Mouse (Mus musculus) embryo, embryonic 9.5 days (tissue): Measurements from ENCODE around the gene Krt18.
"Not testable (repeated sequence)": the region's sequence is repeated elsewhere in the genome, so short reads cannot be mapped to it uniquely, and the experiment has no call there.

ENCODE experiments used
- DNase-seq: peaks from one replicate; pipeline ENCODE4 v3.0.0-alpha.2; 2017; ENCODE audit errors: extremely low spot score

Gene Krt18

GRCm38 (mm10) chr15:102028040-102028439 lies at the start of gene Krt18:
Krt18 (plus strand) TSS chr15:102028180.
- DNase-seq = peak; percentile 52

GRCm38 (mm10) chr15:101980849-101981248 lies 47.1 kb upstream of the Krt18 start:
- DNase-seq = no peak

GRCm38 (mm10) chr15:101983315-101983948 lies 44.5 kb upstream of the Krt18 start:
- DNase-seq = no peak

- peak; percentile 96 for DNase-seq
Measured at GRCm38 (mm10) chr15:101983949-101984601, 43.9 kb upstream of the Krt18 start.

- DNase-seq = no peak
Measured at GRCm38 (mm10) chr15:101984746-101985145, 43.2 kb upstream of the Krt18 start.

GRCm38 (mm10) chr15:101988119-101988518 lies 39.9 kb upstream of the Krt18 start:
- peak; percentile 90 for DNase-seq

- DNase-seq = no peak
Measured at GRCm38 (mm10) chr15:101988714-101989113, 39.3 kb upstream of the Krt18 start.

GRCm38 (mm10) chr15:101990946-101991345 lies 37.0 kb upstream of the Krt18 start:
- DNase-seq = no peak

- no peak for DNase-seq
Measured at GRCm38 (mm10) chr15:101994365-101994764, 33.6 kb upstream of the Krt18 start.

- DNase-seq = no peak
Measured at GRCm38 (mm10) chr15:101995484-101996236, 32.3 kb upstream of the Krt18 start.

- DNase-seq = not testable (repeated sequence)
Measured at GRCm38 (mm10) chr15:101996450-101997078, 31.4 kb upstream of the Krt18 start.

GRCm38 (mm10) chr15:101999156-101999555 lies 28.8 kb upstream of the Krt18 start:
- no peak for DNase-seq

- no peak for DNase-seq
Measured at GRCm38 (mm10) chr15:101999676-102000335, 28.2 kb upstream of the Krt18 start.

- DNase-seq = peak; percentile 86
Measured at GRCm38 (mm10) chr15:102002646-102003488, 25.1 kb upstream of the Krt18 start.

GRCm38 (mm10) chr15:102003516-102003915 lies 24.5 kb upstream of the Krt18 start:
- no peak for DNase-seq

- DNase-seq = peak; percentile 46
Measured at GRCm38 (mm10) chr15:102004189-102004588, 23.8 kb upstream of the Krt18 start, which contains the start of gene Krt8. Krt8 (minus strand) TSS chr15:102004482.

GRCm38 (mm10) chr15:102005290-102005689 lies 22.7 kb upstream of the Krt18 start:
- no peak for DNase-seq

- DNase-seq = no peak
Measured at GRCm38 (mm10) chr15:102006317-102006716, 21.7 kb upstream of the Krt18 start.

GRCm38 (mm10) chr15:102007097-102008069 lies 20.6 kb upstream of the Krt18 start:
- no peak for DNase-seq
